Mouse (Mus musculus) left cerebral cortex, postnatal 25 days (tissue): Measurements from ENCODE around the gene Zbtb49. TPM values are rescaled to one million over a fixed set of nuclear protein-coding genes. Genes with fewer than 3 reads are reported as not detected.

ENCODE experiments used
- DNase-seq, 2 experiments: peaks; one replicate each; pipeline ENCODE4 v3.0.0; 2022; ENCODE audit warnings: low spot score in 2 of 2, mixed read lengths in 1 of 2
- intact Hi-C: fragments of 180-260 bp; cut with DNase I; formaldehyde crosslinking; loops from one replicate; pipeline ENCODE4 v1.15.1; 2025
- total RNA-seq, 2 experiments: library from RNA; stranded (reverse); gene quantifications; 2 replicates each; pipeline ENCODE4 v1.2.3; 2021

The Zbtb49 gene
- total RNA-seq, 2 experiments from 2014 or later = 16.0 to 22.7 TPM

- intact Hi-C loops = no loop called here
- DNase-seq = no peak
Measured at GRCm38 (mm10) chr5:38140893-38141292, 79.4 kb downstream of the Zbtb49 start.

Other genes starting within 250 kb of the Zbtb49 start
- 10 to 100 TPM; 36.4 to 41.1 TPM for gene Stx18, start 181.7 kb downstream of the Zbtb49 start, total RNA-seq
- 100 to 1,000 TPM; 449 to 509 TPM for gene Nsg1, start 60.5 kb downstream of the Zbtb49 start, total RNA-seq
- gene Lyar, start within 50 bp of the Zbtb49 start, total RNA-seq = 10 to 100 TPM; 11.0 to 11.9 TPM
- 10 to 100 TPM; 35.8 to 37.4 TPM for gene Tmem128, start 39.7 kb upstream of the Zbtb49 start, total RNA-seq
- not detected for gene Otop1, start 55.5 kb upstream of the Zbtb49 start, total RNA-seq
- gene Drd5, start 98.9 kb upstream of the Zbtb49 start, total RNA-seq = 1 to 10 TPM; 1.3 to 1.6 TPM